Mouse (Mus musculus) forebrain, embryonic 13.5 days (tissue): ENCODE measurements at regions not wholly inside any gene's neighbourhood (a gene's known extent, or its start where the extent isn't known, plus 50 kb on each side); places are given as distances from the start of the nearest gene placed in this dataset.
A peak's percentile ranks its signal among the peaks of the same experiment; 100 is the strongest.

Source experiments
- ATAC-seq: fragments of 200-750 bp; cut with Nextera tagmentation; 2 replicates; pipeline ENCODE4 v1.8.0; 2017
- H3K27ac ChIP-seq: fragments of 300-500 bp; sonication (generic); 2 replicates; pipeline ENCODE4 v1.5.1; 2015; ENCODE audit warnings: inconsistent platforms, mild to moderate bottlenecking, moderate library complexity
- H3K27me3 ChIP-seq: fragments of 300-500 bp; sonication (generic); 2 replicates; pipeline ENCODE4 v1.6.1; 2015; ENCODE audit warnings: mild to moderate bottlenecking, inconsistent platforms
- H3K36me3 ChIP-seq: fragments of 300-500 bp; sonication (generic); 2 replicates; pipeline ENCODE4 v1.6.1; 2015; ENCODE audit warnings: mild to moderate bottlenecking, inconsistent platforms; ENCODE audit not compliant: poor library complexity, severe bottlenecking
- H3K4me1 ChIP-seq: fragments of 300-500 bp; sonication (generic); 2 replicates; pipeline ENCODE4 v1.6.1; 2015; ENCODE audit warnings: inconsistent platforms
- H3K4me2 ChIP-seq: fragments of 300-500 bp; sonication (generic); 2 replicates; pipeline ENCODE4 v1.6.1; 2015; ENCODE audit warnings: inconsistent platforms, mild to moderate bottlenecking, moderate library complexity
- H3K4me3 ChIP-seq: fragments of 300-500 bp; sonication (generic); 2 replicates; pipeline ENCODE4 v1.5.1; 2015; ENCODE audit warnings: mild to moderate bottlenecking, inconsistent platforms
- H3K9ac ChIP-seq: fragments of 300-500 bp; sonication (generic); 2 replicates; pipeline ENCODE4 v1.6.1; 2015; ENCODE audit warnings: mild to moderate bottlenecking, inconsistent platforms
- H3K9me3 ChIP-seq: fragments of 300-500 bp; sonication (generic); replicated peaks from 2 replicates; pipeline ENCODE4 v1.6.1; 2016; ENCODE audit warnings: inconsistent platforms
- WGBS: fragments of 180-500 bp; shearing (Covaris S2); methylation state at CpG from one replicate; pipeline ENCODE4 v1.1.7; 2015; 5-methylcytosine and 5-hydroxymethylcytosine counted together

DNA sequence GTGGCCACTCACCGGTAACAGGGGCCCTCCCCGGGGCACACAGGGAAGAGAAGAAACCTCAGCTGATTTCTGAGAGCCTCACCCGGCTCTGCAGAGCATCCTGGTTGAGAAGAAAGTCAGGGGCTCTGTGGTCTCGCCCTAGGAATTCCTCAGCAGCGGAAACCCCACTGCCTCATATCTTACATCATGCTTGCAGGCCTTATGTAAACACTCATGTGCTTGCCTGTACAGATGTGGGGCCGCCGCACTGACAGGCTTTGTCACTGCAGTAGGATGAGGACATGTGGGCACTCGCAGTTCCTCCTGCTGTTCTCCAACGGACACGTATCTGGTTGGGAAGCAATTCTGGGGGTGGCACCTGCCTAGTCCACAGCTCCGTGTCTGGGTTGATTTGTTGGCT is 66.3 kb upstream of the Pitx1 start:
- no peak for ATAC-seq
- Histone ChIP-seq H3K4me1 (peaks cover 29% of the 10 kb centered on the region), H3K36me3 (no peaks in the 10 kb centered on the region), H3K9me3 (no peaks in the 10 kb centered on the region), H3K9ac (no peak overlapping the region), H3K27me3 (0 out of 2 replicates have a peak, but pooled peaks cover 6% of the 10 kb centered on the region), H3K27ac (no peak overlapping the region), H3K4me3 (no peak overlapping the region), H3K4me2 (no peak overlapping the region)
- WGBS = 82% methylated on average over 11 of the region's 11 CpGs

DNA sequence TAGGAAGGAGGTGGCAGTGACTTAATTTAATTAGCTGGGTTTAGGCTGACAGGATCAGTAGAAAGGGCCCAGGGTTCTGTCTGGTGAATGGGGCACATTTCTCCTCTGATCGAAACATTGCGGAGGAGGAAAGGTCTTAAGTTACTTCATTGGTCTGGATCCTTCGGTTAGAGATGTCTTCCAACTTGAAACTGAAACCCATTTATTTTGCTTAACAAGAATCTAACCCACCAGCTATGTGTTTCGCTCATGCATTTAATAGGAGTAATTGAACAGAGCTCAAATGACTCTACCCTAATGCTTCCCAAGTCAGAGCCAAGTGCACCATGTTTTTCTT is 64.2 kb upstream of the Pitx1 start:
- no peak overlapping the region for H3K4me2 ChIP-seq
- H3K27me3 ChIP-seq = no peaks in the 10 kb centered on the region; the same call in 1 of the 2 replicates
- peaks cover 29% of the 10 kb centered on the region for H3K4me1 ChIP-seq
- no peak overlapping the region for H3K27ac ChIP-seq
- no peaks in the 10 kb centered on the region for H3K9me3 ChIP-seq
- no peak; the same call in 1 of the 2 replicates for ATAC-seq
- H3K9ac ChIP-seq = no peak overlapping the region
- no peak overlapping the region for H3K4me3 ChIP-seq
- 59% methylated on average over 4 of the region's 4 CpGs for WGBS
- H3K36me3 ChIP-seq = no peaks in the 10 kb centered on the region

DNA sequence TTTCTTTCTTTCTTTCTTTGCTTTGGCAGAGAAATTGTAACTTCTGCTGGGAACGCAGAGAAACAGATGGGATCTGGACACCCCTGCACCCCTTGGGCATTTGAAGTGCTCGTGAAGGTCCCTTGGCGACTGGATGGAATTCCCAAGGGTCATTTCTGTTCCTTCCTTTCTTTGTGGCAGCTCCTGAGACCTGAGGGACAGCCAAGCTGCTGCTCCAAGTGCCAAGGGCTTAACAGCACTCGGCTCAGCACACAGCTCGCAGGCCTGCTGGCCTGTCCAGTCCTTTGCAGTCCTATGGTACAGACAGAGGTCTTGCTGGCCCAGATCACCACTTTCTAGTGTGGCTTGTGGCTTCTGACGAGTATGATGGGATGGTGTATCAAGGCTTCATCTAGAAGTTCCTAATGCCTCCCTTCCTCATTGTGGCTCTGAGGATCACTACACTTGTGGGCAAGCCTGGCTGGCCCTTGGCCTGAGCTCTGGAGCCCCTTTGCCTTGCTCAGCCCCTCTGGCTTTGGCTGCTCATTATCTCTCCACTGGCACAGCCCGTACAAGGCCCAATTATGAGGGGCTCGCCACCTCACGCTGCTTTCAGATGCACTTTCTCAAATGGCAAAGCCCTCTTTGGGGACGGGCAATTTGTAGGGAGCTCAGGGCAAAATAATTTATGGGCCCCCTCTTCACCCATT is 63.7 kb upstream of the Pitx1 start:
- Histone ChIP-seq H3K9me3 (no peaks in the 10 kb centered on the region), H3K9ac (0 out of 2 replicates have a peak overlapping the region, but pooled peaks have one; percentile 40), H3K4me1 (peaks cover 29% of the 10 kb centered on the region), H3K4me3 (no peak overlapping the region), H3K4me2 (no peak overlapping the region), H3K36me3 (no peaks in the 10 kb centered on the region), H3K27me3 (no peaks in the 10 kb centered on the region; the same call in 1 of the 2 replicates), H3K27ac (no peak overlapping the region)
- ATAC-seq = peak; percentile 63
- WGBS = 30% methylated on average over 10 of the region's 10 CpGs

DNA sequence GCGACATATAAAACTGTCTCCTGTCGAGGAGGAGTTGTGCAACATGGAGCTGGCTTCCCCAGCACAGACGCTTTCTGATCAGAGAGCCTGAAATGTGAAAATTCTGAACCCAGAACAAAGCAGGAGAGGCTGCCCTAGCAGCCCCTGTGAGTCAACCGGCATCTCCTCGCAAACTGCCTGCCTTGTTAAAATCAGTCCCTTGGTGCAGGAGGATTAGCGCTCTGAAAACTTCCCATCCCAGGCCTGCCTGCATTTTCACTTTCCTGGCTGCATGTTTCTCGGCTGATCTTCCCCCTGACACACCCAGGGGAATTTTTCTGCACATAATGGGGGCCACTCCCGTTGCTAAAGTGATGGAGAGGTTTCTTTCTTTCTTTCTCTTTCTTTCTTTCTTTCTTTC is 63.0 kb upstream of the Pitx1 start:
- Histone ChIP-seq H3K9ac (peak overlapping the region; percentile 22; the same call in 1 of the 2 replicates), H3K27me3 (no peaks in the 10 kb centered on the region; the same call in 1 of the 2 replicates), H3K9me3 (no peaks in the 10 kb centered on the region), H3K4me1 (peaks cover 29% of the 10 kb centered on the region), H3K4me2 (peak overlapping the region; percentile 20; the same call in 1 of the 2 replicates), H3K36me3 (no peaks in the 10 kb centered on the region), H3K27ac (peak overlapping the region; percentile 7; the same call in 1 of the 2 replicates), H3K4me3 (no peak overlapping the region)
- no peak for ATAC-seq
- WGBS = 13% methylated on average over 8 of the region's 8 CpGs

DNA sequence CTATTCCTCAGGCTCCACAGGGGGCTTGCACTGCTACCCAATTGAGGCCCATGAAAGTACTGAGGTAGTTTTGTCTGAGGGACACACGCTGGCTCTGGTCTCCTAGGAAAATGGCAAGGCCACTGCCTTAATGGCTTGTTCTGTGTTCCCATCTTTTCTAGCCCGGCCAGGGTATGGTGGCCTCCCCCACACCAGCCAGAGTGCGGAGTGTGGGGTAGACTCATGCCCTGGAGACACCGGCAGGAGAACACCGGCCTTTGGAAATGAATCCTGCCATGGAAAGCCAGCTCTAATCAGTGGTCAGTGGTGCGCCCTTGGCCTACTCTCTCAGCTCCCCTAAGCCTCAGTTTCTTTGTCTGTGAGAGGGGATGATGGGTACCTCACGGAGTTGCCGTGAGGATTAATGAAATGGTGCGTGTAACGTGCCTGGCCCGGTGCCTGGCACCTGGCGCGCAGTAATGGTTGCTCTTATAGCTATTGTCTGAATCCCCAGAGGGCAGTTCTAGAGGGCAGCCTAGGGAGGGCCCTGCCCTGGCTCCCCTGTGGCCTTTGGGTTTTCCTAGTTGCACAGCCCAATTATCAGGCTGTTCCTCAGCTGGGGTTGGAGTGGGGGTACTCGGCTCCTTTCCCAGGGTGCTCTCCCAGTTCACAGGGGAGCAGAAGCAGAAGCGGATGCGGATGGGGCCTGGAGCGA is 62.4 kb upstream of the Pitx1 start:
- peaks cover 32% of the 10 kb centered on the region for H3K4me1 ChIP-seq
- no peak overlapping the region for H3K4me3 ChIP-seq
- H3K9me3 ChIP-seq = no peaks in the 10 kb centered on the region
- 27% methylated on average over 17 of the region's 17 CpGs for WGBS
- peak; percentile 57; the same call in 1 of the 2 replicates for ATAC-seq
- no peaks in the 10 kb centered on the region; the same call in 1 of the 2 replicates for H3K27me3 ChIP-seq
- peak overlapping the region; percentile 20; the same call in 1 of the 2 replicates for H3K4me2 ChIP-seq
- H3K9ac ChIP-seq = peak overlapping the region; percentile 22; the same call in 1 of the 2 replicates
- H3K27ac ChIP-seq = peak overlapping the region; percentile 7
- no peaks in the 10 kb centered on the region for H3K36me3 ChIP-seq

DNA sequence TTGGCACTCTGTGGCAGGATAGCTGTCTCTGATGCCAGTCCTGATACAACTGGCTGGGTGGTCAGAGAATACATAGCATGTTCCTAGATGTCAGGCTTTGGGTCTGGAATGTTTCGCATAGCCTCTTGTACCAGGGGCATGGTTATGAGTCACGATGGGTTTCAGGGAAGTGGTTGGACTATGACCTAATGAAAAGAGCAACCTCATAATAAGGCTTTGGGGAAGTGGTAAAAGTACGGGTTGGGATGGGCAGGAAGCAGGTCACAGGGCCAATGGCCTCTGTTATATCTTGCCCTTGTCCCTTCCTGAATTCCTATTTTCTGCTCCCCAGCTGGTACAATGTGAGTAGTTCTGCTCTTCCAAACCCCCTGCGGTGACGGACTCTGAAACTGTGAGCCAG is 59.5 kb upstream of the Pitx1 start:
- no peak overlapping the region for H3K27ac ChIP-seq
- H3K27me3 ChIP-seq = no peaks in the 10 kb centered on the region; the same call in 1 of the 2 replicates
- no peaks in the 10 kb centered on the region for H3K36me3 ChIP-seq
- H3K9me3 ChIP-seq = no peaks in the 10 kb centered on the region
- H3K9ac ChIP-seq = no peak overlapping the region
- no peak overlapping the region for H3K4me2 ChIP-seq
- peaks cover 33% of the 10 kb centered on the region for H3K4me1 ChIP-seq
- 94% methylated on average over 5 of the region's 5 CpGs for WGBS
- no peak overlapping the region for H3K4me3 ChIP-seq
- ATAC-seq = no peak

DNA sequence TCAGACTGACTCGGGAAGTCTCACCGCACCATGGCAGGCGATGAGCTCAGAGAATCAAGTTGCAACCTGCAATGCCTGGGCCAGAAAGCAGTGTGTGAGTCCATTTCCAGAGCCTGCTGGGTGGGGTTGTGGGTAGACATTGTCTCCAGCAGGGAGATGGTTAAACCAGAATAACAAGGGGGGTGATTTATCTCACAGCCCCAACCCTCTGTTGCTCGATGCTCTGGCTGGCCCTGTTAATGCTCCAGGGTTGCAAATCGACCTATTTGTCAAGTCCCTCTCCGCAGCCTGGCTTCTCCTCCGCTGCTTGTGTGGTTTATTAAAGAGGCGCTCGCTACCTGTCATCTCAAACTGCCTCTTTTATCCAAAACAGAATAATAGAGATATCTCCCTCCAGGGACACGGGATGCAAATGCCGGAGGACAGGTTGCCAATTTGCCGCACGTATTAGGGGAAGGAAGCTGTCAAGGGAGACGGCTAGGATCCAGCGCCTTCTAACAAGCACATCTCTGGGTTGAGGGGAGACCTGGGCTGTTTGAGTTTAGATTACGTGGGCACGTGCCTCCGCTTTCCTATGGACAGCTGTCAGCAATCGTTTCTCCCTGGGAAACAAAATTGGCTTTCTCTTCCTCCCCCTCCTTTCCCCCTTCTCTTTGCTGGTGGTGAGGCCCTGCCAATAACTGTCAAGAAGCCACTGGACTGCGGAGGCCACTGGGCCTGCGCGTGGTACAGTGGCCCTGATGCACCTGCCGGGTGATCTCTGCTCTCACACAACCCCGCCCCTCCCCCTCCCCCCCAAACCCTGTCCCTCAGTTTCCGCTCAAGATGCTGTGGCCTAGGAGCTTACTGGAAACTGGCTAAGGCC is 57.4 kb upstream of the Pitx1 start:
- Histone ChIP-seq H3K4me3 (no peak overlapping the region), H3K9me3 (no peaks in the 10 kb centered on the region), H3K36me3 (no peaks in the 10 kb centered on the region), H3K9ac (no peak overlapping the region), H3K4me1 (peaks cover 13% of the 10 kb centered on the region), H3K27me3 (no peaks in the 10 kb centered on the region; the same call in 1 of the 2 replicates), H3K27ac (no peak overlapping the region), H3K4me2 (no peak overlapping the region)
- no peak for ATAC-seq
- WGBS = 63% methylated on average over 25 of the region's 25 CpGs

DNA sequence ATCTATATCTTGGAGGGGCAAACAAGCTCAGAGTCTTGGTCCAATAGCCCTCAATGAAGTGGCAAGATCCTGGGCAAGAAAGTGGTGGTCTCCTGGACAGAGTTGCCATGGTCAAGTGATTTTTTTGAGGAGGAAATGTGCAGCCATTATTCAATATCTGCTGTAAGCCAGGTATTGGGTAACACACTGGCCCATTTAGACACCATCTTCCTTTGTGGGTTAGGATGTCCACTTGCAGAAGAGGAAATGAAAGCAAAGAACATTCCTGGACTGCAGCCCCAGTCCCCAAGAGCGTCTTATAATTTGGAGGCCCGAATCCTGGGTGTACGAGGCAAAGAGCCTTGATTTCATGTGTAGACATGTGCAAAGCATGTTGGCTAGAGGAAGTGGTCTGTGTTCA is 56.3 kb upstream of the Pitx1 start:
- Histone ChIP-seq H3K4me3 (no peak overlapping the region), H3K4me1 (0 out of 2 replicates have a peak, but pooled peaks cover 6% of the 10 kb centered on the region), H3K27ac (no peak overlapping the region), H3K9ac (no peak overlapping the region), H3K4me2 (no peak overlapping the region), H3K9me3 (no peaks in the 10 kb centered on the region), H3K36me3 (no peaks in the 10 kb centered on the region), H3K27me3 (no peaks in the 10 kb centered on the region; the same call in 1 of the 2 replicates)
- no peak for ATAC-seq
- WGBS = 95% methylated on average over 3 of the region's 3 CpGs

DNA sequence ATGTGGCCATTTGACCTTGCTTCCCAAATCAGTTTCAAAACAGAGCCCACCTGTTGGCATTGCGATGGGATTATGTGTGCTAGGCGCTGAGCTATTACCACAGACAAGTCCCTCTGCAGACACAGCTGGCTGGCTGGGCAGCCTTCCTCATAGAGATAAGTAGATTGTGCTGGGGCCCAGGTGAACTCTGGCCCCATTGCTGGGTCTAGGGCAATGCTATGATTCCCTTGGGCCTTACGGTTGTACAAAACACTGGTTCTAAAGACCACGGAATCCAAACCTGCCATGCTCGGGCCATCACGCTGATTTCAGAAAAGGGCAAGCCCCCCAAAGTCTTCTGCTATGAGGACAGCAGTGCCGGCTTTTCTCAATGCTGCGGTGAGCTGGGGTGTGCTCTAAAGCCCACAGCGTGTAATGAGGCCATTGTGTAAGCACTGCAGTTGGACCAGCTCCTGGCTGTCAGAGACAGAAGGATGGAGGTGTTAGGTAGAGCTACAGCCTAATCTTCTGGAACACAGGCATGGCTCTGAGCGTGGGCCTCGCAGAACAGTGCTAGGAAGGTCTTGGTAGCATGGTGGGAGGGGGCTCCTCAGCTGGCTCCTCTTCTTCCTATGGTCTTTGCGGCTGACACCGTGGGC is 51.2 kb upstream of the Pitx1 start:
- Histone ChIP-seq H3K9me3 (no peaks in the 10 kb centered on the region), H3K27me3 (no peaks in the 10 kb centered on the region), H3K4me3 (no peak overlapping the region), H3K4me2 (no peak overlapping the region), H3K4me1 (no peaks in the 10 kb centered on the region), H3K36me3 (no peaks in the 10 kb centered on the region), H3K27ac (no peak overlapping the region), H3K9ac (no peak overlapping the region)
- ATAC-seq = no peak
- WGBS = 85% methylated on average over 13 of the region's 13 CpGs
